Mouse (Mus musculus) ES-Bruce4 (cell line): Measurements from ENCODE around the gene Pgr.

Source experiments
- CTCF ChIP-seq: IDR thresholded peaks from one replicate; pipeline ENCODE4 v1.8.1; 2011; ENCODE audit warnings: low read depth, low read length
- POLR2A ChIP-seq: IDR thresholded peaks from one replicate; pipeline ENCODE4 v1.8.1; 2011; ENCODE audit warnings: low read length; ENCODE audit not compliant: insufficient read depth

DNA sequence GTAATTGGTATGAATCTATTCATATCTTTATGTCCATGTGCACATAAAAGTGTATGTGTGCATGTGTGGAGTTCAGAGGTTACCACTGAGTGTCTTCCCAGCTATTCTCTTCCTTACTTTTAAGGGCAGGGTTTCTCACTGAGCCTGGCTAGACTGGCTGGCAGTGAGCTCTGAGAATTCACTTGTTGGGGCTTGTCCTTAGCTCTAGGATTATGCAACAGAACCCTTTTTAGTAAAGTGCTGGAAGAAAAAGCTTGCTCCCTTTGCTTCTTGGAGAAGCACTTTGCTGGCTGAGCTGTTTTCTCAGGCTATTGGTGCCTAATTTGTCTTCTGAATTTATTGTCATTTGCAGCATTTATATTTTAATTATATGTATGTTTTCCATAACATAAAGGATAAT, 53.7 kb downstream of the Pgr start:
- TF ChIP-seq CTCF (no peak), POLR2A (no peak)
